Mouse (Mus musculus): ENCODE data around the gene Cpeb4.

- no peak for TF ChIP-seq POLR2A (IDR thresholded peaks at IDR 0.05; ENCODE audit: borderline replicate concordance, insufficient read depth, low read length)
- TF ChIP-seq CTCF (IDR thresholded peaks at IDR 0.05; ENCODE audit: borderline replicate concordance, insufficient read depth, low read depth, low read length) = no peak
These were observed 24.2 kb downstream of the Cpeb4 start for GRCm38 (mm10) chr11:31896065-31896792.
